Mouse (Mus musculus): ENCODE measurements around the gene Rbl1. TPM values are rescaled to one million over a fixed set of nuclear protein-coding genes. Genes with fewer than 3 reads are reported as not detected.

The Rbl1 gene
- polyA plus RNA-seq, 1 experiment from 2014 or later = 16.1 TPM

DNA sequence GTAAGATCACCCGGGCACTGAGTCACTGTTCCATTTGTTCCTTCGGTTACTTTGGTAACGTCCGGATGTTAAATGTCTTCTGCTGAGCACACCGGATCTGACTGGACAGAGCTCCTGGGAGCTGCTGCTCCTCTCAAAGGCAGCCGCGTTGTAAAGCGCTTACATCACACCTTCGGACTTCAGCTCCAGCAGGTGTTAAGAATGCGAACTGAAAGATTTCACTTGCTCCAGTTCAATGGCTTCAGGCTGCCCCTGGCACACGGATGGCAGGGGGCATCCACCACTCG lies 104.1 kb downstream of the Rbl1 start:
- Histone ChIP-seq H3K27ac (ENCODE audit: low read depth, low read length) (no peak overlapping the region), H3K36me3 (ENCODE audit: control insufficient read depth, insufficient read depth, low read length) (peaks cover 27% of the 10 kb centered on the region; the same call in 1 of the 2 replicates), H3K27me3 (replicated peaks; ENCODE audit: control insufficient read depth, insufficient read depth, low read length) (no peaks in the 10 kb centered on the region), H3K9me3 (replicated peaks; ENCODE audit: control insufficient read depth, low read length) (no peaks in the 10 kb centered on the region), H3K4me3 (ENCODE audit: low read depth, low read length) (no peak overlapping the region), H3K4me2 (ENCODE audit: low read length) (no peak overlapping the region), H3K9ac (ENCODE audit: low read length) (no peak overlapping the region), H3K4me1 (ENCODE audit: control insufficient read depth, insufficient read depth, low read length) (no peaks in the 10 kb centered on the region)
- 93% methylated on average over 12 of the region's 12 CpGs for WGBS
- DNase-seq (ENCODE audit: low spot score) (no peak), ATAC-seq (no peak)

DNA sequence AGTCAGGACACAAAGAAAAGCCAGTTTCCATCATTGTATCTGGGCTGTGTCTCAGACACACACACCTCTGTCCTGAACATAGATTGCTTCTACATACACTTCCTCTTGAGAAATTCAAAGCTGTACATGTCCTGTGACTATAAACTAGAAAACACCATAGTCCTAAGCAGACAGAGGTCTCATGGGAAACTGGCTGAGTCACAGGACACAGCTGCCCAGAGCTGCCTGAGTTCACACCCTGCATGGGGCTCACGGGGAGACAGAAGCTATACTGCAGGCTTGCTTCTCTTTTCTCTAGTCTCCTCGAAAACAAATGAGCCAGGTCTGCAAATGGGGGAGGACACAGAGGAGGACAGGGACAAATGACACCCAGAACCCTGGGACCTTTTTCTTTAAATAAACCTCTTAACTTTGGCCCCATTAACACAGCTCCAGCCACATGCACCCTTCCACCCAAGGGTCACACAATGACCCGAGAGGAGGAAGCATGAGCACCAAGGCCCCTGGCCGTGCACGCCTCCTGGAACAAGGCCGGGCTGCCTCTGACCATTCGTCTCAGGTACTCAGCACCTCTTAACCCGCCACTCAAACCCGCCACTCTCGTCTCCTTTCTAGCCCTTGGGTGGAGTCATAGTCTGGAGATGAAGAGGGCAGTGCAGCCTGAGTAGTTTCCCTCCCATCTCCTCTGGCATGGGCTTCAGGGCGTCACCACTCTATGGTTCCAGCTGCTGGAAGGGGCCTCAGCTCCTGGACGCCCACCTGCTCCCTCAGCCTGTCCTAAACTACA lies 104.6 kb downstream of the Rbl1 start:
- Histone ChIP-seq H3K27ac (ENCODE audit: low read depth, low read length) (no peak overlapping the region), H3K36me3 (ENCODE audit: control insufficient read depth, insufficient read depth, low read length) (peaks cover 23% of the 10 kb centered on the region; the same call in 1 of the 2 replicates), H3K9me3 (replicated peaks; ENCODE audit: control insufficient read depth, low read length) (no peaks in the 10 kb centered on the region), H3K27me3 (replicated peaks; ENCODE audit: control insufficient read depth, insufficient read depth, low read length) (no peaks in the 10 kb centered on the region), H3K9ac (ENCODE audit: low read length) (no peak overlapping the region), H3K4me2 (ENCODE audit: low read length) (no peak overlapping the region), H3K4me3 (ENCODE audit: low read depth, low read length) (no peak overlapping the region), H3K4me1 (ENCODE audit: control insufficient read depth, insufficient read depth, low read length) (no peaks in the 10 kb centered on the region)
- no peak for DNase-seq (ENCODE audit: low spot score)
- 85% methylated on average over 11 of the region's 12 CpGs for WGBS
- ATAC-seq = no peak

Other genes starting within 250 kb of the Rbl1 start
- 93.6 and 106 TPM in 2 replicates for gene Ndrg3, start 212.5 kb downstream of the Rbl1 start, polyA plus RNA-seq (2014; fragmentation: Nextera tagmentation; extraction: Ambion mirVana)
- 24.5 and 27.7 TPM in 2 replicates for gene Dsn1, start 197.4 kb downstream of the Rbl1 start, polyA plus RNA-seq (2014; fragmentation: Nextera tagmentation; extraction: Ambion mirVana)
- gene Soga1, start 125.3 kb downstream of the Rbl1 start, polyA plus RNA-seq (2014; fragmentation: Nextera tagmentation; extraction: Ambion mirVana) = 5.9 and 8.1 TPM in 2 replicates
- not detected in 2 replicates for gene Tldc2, start 117.5 kb downstream of the Rbl1 start, polyA plus RNA-seq (2014; fragmentation: Nextera tagmentation; extraction: Ambion mirVana)
- 13.6 and 15.6 TPM in 2 replicates for gene Samhd1, start 69.3 kb downstream of the Rbl1 start, polyA plus RNA-seq (2014; fragmentation: Nextera tagmentation; extraction: Ambion mirVana)
- 163 and 183 TPM in 2 replicates for gene Rpn2, start 74.5 kb upstream of the Rbl1 start, polyA plus RNA-seq (2014; fragmentation: Nextera tagmentation; extraction: Ambion mirVana)
- gene Mroh8, start 75.0 kb upstream of the Rbl1 start, polyA plus RNA-seq (2014; fragmentation: Nextera tagmentation; extraction: Ambion mirVana) = 0.13 and 0.37 TPM in 2 replicates
- gene Ghrh, start 143.0 kb upstream of the Rbl1 start, polyA plus RNA-seq (2014; fragmentation: Nextera tagmentation; extraction: Ambion mirVana) = 1.1 and 2.5 TPM in 2 replicates
- gene Manbal, start 163.1 kb upstream of the Rbl1 start, polyA plus RNA-seq (2014; fragmentation: Nextera tagmentation; extraction: Ambion mirVana) = 72.7 and 78.5 TPM in 2 replicates
- 30.1 and 31.0 TPM in 2 replicates for gene Src, start 213.9 kb upstream of the Rbl1 start, polyA plus RNA-seq (2014; fragmentation: Nextera tagmentation; extraction: Ambion mirVana)